Mouse (Mus musculus): Measurements from ENCODE around the gene Akr1c19.
"Not testable (repeated sequence)": the region's sequence is repeated elsewhere in the genome, so short reads cannot be mapped to it uniquely, and the experiment has no call there.

The Akr1c19 gene

GRCm38 (mm10) chr13:4228441-4228840 lies at the start of gene Akr1c19:
Gene Akr1c19, plus strand, starts transcription at chr13:4228700.
- in situ Hi-C loops (cut with MseI, MboI): no loop called here

DNA sequence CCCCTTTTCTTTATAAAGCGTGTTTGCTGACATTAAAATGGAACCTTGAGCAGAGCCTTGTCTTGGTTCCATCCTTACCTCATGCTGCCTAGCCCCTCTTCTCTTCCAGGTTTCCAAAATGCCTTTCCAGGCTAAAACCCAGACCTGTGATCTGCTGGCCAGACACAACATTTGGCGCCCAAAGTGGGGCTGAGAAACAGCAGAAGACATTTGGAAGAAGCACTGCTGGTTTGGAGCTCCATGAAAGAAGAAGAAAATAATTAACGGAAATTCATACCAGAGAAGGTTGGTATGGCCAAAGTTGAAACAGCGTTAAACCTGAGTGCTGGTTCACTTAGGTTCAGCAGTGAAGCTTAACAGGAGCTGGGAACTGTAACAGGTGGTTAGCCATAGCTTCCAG lies 47.2 kb upstream of the Akr1c19 start:
- in situ Hi-C loops (cut with MseI, MboI): loop anchor here in 1 of 2 experiments (10.0 kb wide), 1 partner anchor 93 kb away; the partner anchor contains the start of gene Akr1c12

DNA sequence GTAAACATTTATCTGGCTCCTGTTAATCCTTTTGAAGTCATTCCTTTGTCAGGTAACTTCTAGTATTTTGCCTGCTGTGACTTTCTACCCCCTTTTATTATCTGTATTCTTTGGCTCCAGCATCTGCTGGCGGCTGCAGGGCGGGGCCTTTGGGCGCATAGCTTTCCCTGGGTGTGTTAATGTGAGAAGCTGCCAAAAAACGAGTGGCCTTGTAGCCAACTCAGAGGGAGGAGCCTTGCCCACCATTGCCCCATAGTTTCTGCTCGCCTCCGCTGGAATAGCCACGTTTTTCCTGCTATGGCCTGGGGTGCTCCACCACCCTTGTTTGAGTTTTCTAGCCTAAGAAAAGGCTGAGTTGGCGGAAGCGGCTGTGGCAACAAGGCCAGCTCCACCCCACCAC lies 45.4 kb upstream of the Akr1c19 start:
- in situ Hi-C loops (cut with MseI, MboI): loop anchor here in 1 of 2 experiments (10.0 kb wide), 1 partner anchor 92 kb away; the partner anchor contains the start of gene Akr1c12

DNA sequence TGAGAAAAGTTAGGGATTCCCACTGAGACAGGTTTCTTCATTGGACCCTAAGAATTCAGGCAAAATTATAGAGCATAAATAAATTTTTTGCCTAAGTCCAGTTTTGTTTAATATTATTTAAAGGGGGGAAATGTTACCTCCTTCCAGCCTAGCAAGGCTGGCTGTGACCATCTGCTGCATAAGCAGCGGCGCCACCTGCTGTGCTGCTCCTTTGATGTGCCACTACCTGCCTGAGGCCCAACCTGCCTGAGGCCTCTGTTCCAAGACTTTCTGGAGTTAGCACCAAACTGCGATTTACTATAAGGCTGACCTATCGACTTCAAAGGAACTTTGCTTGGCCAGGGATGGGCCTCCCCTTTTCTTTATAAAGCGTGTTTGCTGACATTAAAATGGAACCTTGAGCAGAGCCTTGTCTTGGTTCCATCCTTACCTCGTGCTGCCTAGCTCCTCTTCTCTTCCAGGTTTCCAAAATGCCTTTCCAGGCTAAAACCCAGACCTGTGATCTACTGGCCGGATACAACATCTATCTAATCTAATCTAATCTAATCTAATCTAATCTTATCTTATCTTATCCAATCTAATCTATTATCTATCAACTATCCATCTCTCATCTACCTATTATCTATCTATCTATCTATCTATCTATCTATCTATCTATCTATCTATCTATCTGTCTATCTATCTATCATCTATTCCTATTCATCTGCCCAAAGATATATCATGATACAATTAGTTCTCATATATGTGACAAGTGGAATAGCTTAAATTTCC lies 41.7 kb upstream of the Akr1c19 start:
- in situ Hi-C loops (cut with MseI, MboI): loop anchor here in 1 of 2 experiments (10.0 kb wide), 1 partner anchor 88 kb away; the partner anchor contains the start of gene Akr1c12

- in situ Hi-C loops (cut with MseI, MboI): loop anchor here in 1 of 2 experiments (10.0 kb wide), 1 partner anchor 87 kb away; the partner anchor contains the start of gene Akr1c12
Observed at GRCm38 (mm10) chr13:4188174-4188573, 40.3 kb upstream of the Akr1c19 start.

GRCm38 (mm10) chr13:4190904-4191303 lies 37.6 kb upstream of the Akr1c19 start, which contains the start of gene Akr1c13:
Gene Akr1c13, plus strand, starts transcription at chr13:4191150.
- in situ Hi-C loops (cut with MseI, MboI): no loop called here

DNA sequence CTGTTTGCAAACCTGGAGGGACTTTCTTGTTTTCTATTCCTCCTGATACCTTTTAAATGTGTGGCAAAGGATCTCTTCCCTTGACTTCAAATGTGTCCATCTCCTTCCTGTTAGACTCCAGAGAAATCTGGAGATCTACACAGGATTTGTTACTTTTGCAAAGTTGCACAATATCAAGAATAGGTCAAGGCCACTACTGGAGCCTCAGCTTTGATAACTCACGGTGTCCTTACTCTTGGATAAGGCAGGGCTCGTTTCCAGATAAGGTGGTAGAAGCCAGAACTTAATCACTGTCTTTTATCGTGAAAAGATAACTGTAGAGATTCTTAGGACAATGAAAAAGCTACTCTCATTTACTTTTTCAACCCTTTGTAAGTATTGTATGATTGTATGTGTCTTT lies 36.0 kb upstream of the Akr1c19 start:
- in situ Hi-C loops (cut with MseI, MboI): no loop called here

DNA sequence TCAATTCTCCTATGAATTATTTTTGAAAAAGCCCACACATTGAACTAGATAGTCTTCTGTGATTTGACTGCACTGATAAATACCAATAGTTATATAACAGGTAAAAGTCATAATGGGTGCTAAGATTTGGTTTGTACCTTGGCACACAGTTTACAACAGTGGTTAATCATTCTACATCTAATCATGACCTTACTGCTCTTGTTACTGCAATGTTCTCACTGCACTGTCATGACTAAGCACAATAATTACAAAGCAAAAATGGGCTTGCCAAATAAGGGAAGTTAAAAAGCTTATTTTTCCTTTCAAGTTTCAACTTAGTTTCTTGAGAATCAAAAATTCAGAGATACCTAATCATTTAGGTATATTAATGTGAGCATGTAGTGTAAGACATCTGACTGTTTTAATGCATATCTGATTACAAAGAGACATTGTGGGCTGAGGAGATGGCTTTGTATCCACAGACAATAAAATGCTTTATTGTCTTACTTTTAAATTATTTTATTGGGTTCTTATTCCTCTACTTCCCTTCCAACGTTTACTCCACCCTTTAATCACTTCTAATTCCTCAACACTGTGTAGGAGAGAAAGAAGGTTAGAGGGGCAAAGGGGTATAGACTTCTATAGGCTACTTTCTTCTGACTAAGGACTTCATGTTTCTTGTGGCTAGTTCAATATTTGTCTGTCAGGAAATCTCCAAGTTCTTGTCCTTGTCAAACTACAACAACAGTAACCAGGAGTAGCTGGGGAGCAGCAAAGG lies 22.2 kb upstream of the Akr1c19 start:
- in situ Hi-C loops (cut with MseI, MboI): no loop called here

- in situ Hi-C loops (cut with MseI, MboI): no loop called here
Observed at GRCm38 (mm10) chr13:4211560-4212299, 16.8 kb upstream of the Akr1c19 start.

- in situ Hi-C loops (cut with MseI, MboI): no loop called here
Observed at GRCm38 (mm10) chr13:4212309-4212708, 16.2 kb upstream of the Akr1c19 start.

GRCm38 (mm10) chr13:4215496-4215895 lies 13.0 kb upstream of the Akr1c19 start:
- in situ Hi-C loops (cut with MseI, MboI): not testable (repeated sequence)

GRCm38 (mm10) chr13:4230841-4231623 lies 2.5 kb downstream of the Akr1c19 start:
- in situ Hi-C loops (cut with MseI, MboI): no loop called here

GRCm38 (mm10) chr13:4233135-4233534 lies 4.6 kb downstream of the Akr1c19 start:
- in situ Hi-C loops (cut with MseI, MboI): no loop called here

GRCm38 (mm10) chr13:4233536-4234172 lies 5.2 kb downstream of the Akr1c19 start:
- in situ Hi-C loops (cut with MseI, MboI): no loop called here

GRCm38 (mm10) chr13:4244861-4245559 lies 16.5 kb downstream of the Akr1c19 start:
- in situ Hi-C loops (cut with MseI, MboI): no loop called here

DNA sequence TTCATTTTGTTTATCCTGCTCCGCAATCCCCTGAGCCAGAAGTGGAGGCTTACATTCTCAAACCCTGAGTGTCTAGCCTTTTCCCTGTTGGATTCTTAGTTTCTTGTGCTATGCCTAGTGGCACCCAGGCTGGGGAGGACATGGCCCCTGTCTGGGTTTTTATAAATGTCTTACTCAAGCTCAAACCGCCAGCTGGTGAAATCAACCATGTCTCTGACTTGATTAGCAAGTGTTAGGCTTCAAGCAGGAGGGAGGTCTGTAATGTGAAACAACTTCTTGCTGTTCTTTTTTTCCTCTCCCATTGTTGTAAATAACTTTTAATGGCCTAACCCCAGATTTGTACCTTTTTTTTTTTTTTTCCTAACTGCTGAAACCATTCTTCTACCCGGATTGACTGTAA lies 20.8 kb downstream of the Akr1c19 start:
- in situ Hi-C loops (cut with MseI, MboI): no loop called here

DNA sequence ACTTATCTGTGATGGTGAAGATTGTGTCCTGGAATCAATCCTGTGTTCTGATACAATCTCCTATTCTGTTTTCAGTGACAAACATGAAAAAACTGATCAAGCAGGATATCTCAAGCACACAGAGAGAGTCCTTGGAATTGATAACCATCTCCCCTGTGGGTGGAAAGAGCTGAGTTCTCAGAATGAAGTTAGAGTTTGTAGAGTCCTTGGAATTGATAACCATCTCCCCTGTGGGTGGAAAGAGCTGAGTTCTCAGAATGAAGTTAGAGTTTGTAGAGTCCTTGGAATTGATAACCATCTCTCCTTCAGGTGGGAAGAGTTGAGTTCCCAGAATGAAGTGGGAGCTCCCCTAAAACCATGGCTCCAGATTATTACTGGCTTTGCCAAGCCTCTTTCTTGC lies 28.4 kb downstream of the Akr1c19 start:
- in situ Hi-C loops (cut with MseI, MboI): not testable (repeated sequence)

- in situ Hi-C loops (cut with MseI, MboI): no loop called here
Observed at GRCm38 (mm10) chr13:4257349-4257748, 28.8 kb downstream of the Akr1c19 start.

GRCm38 (mm10) chr13:4264612-4265011 lies 36.1 kb downstream of the Akr1c19 start:
- in situ Hi-C loops (cut with MseI, MboI): no loop called here

DNA sequence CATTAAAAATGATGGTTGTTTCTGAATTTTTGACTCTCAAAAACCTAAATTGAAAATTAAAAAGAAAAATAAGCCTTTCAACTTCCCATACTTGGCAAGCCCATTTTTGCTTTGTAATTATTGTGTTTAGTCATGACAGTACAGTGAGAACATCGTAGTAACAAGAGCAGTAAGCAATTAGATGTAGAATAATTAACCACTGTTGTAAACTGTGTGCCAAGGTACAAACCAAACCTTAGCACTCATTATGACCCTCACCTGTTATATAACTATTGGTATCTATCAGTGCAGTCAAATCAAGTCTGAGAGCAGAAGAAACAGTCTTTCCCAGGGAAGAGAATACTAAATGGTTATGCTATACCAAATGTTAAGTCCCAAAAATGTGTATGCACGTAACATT lies 36.5 kb downstream of the Akr1c19 start:
- in situ Hi-C loops (cut with MseI, MboI): no loop called here
